Mouse (Mus musculus) hindbrain, embryonic 11.5 days (tissue): ENCODE measurements around the gene Lst1. TPM values are rescaled to one million over a fixed set of nuclear protein-coding genes. Genes with fewer than 3 reads are reported as not detected.

Source experiments
- ATAC-seq: fragments of 200-750 bp; cut with Nextera tagmentation; 2 replicates; pipeline ENCODE4 v1.8.0; 2017; ENCODE audit warnings: mild to moderate bottlenecking, moderate TSS enrichment, moderate library complexity; ENCODE audit not compliant: low FRiP score
- DNase-seq: peaks from one replicate; pipeline ENCODE4 v3.0.0-alpha.2; 2015; ENCODE audit warnings: low spot score
- H3K27ac ChIP-seq: fragments of 300-500 bp; sonication (generic); 2 replicates; pipeline ENCODE4 v1.5.1; 2014; ENCODE audit warnings: mild to moderate bottlenecking, low read depth, low read length
- H3K27me3 ChIP-seq: fragments of 300-500 bp; sonication (generic); 2 replicates; pipeline ENCODE4 v1.6.1; 2014; ENCODE audit warnings: mild to moderate bottlenecking, low read length, moderate library complexity, mixed read lengths; ENCODE audit not compliant: control insufficient read depth, insufficient read depth
- H3K36me3 ChIP-seq: fragments of 300-500 bp; sonication (generic); 2 replicates; pipeline ENCODE4 v1.6.1; 2014; ENCODE audit warnings: mild to moderate bottlenecking, low read length, moderate library complexity, mixed read lengths; ENCODE audit not compliant: control insufficient read depth, insufficient read depth
- H3K4me1 ChIP-seq: fragments of 300-500 bp; sonication (generic); replicated peaks from 2 replicates; pipeline ENCODE4 v1.6.1; 2014; ENCODE audit warnings: low read length, mixed read lengths; ENCODE audit not compliant: control insufficient read depth, insufficient read depth
- H3K4me2 ChIP-seq: fragments of 300-500 bp; sonication (generic); replicated peaks from 2 replicates; pipeline ENCODE4 v1.6.1; 2014; ENCODE audit warnings: mild to moderate bottlenecking, low read depth, low read length
- H3K4me3 ChIP-seq: fragments of 300-500 bp; sonication (generic); 2 replicates; pipeline ENCODE4 v1.5.1; 2014; ENCODE audit warnings: low read depth, low read length
- H3K9ac ChIP-seq: fragments of 300-500 bp; sonication (generic); 2 replicates; pipeline ENCODE4 v1.6.1; 2014; ENCODE audit warnings: low read depth, low read length
- H3K9me3 ChIP-seq: fragments of 300-500 bp; sonication (generic); 2 replicates; pipeline ENCODE4 v1.6.1; 2016; ENCODE audit warnings: low read length; ENCODE audit not compliant: control insufficient read depth
- WGBS: fragments of 180-500 bp; shearing (Covaris S2); extraction: QIAGEN DNeasy Blood & Tissue Kit; methylation state at CpG from one replicate; pipeline ENCODE4 v1.1.7; 2014; 5-methylcytosine and 5-hydroxymethylcytosine counted together
- polyA plus RNA-seq: library from polyadenylated mRNA; unstranded; fragments of >200 nt; fragmentation: Nextera tagmentation; extraction: Ambion mirVana; gene quantifications from 2 replicates; pipeline ENCODE4 v1.2.1, GENCODE M21; 2014

The Lst1 gene
- polyA plus RNA-seq, 1 experiment from 2014 or later, result 9.8 TPM

GRCm38 (mm10) chr17:35180093-35180492, 8.1 kb downstream of the Lst1 start:
- no peak for ATAC-seq
- DNase-seq, result no peak
- H3K9me3 ChIP-seq, result no peaks in the 10 kb centered on the region
- H3K27ac ChIP-seq, result no peak overlapping the region
- no peaks in the 10 kb centered on the region for H3K4me1 ChIP-seq
- no peak overlapping the region for H3K9ac ChIP-seq
- no peaks in the 10 kb centered on the region for H3K27me3 ChIP-seq
- H3K4me2 ChIP-seq, result no peak overlapping the region
- H3K4me3 ChIP-seq, result no peak overlapping the region
- 81% methylated on average over 5 of the region's 5 CpGs for WGBS
- H3K36me3 ChIP-seq, result no peaks in the 10 kb centered on the region

DNA sequence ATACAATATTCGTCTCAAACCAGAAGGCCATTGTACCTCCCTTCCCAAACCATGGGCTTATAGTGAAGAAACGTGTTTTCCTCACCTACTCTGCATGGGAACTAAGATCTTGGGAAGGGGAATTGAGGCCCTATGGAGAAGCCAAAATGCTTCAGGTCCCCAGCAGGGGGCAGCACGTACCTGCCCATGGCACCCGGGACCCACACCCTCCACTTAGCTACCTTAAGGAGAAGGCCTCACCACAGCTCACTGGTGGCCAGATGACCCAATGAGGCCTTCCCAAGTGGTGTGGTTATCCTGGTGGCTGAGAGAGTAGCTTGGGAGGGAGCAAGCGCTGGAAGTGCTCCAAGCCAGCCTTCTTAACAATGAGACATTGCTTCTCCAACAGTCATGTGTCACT, 9.7 kb downstream of the Lst1 start:
- H3K4me1 ChIP-seq, result no peaks in the 10 kb centered on the region
- no peaks in the 10 kb centered on the region for H3K9me3 ChIP-seq
- no peak overlapping the region for H3K4me3 ChIP-seq
- no peak overlapping the region for H3K9ac ChIP-seq
- no peaks in the 10 kb centered on the region for H3K36me3 ChIP-seq
- no peak overlapping the region for H3K4me2 ChIP-seq
- WGBS, result 17% methylated on average over 5 of the region's 5 CpGs
- ATAC-seq, result no peak
- peak; percentile 84 for DNase-seq
- H3K27ac ChIP-seq, result no peak overlapping the region
- no peaks in the 10 kb centered on the region for H3K27me3 ChIP-seq

GRCm38 (mm10) chr17:35175968-35176367, 12.3 kb downstream of the Lst1 start, which contains the start of gene Aif1:
Aif1 (minus strand) TSS chr17:35176068.
- 42% methylated on average over 2 of the region's 2 CpGs for whole genome bisulfite sequencing
- no peak for DNase-seq

DNA sequence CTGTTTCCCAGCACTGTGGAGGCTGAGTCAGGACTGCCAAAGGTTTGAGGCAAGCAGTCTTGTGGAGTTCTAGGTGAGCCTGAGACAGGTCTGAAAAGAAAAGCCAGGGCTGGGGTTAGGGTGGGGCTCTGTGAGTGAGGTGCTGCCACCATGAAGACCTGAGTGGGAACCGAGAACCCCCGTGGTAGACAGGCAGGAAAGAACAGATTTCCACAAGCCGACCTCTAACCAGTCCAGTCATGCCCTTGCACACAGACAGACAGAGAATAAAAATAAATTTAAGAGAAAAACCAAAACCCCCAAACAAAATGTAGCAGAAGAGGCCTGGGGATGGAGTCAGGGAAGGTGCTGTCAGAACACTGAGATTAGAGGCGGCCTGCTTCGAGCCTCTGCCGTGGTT, 12.9 kb downstream of the Lst1 start:
- no peaks in the 10 kb centered on the region for H3K4me1 ChIP-seq
- no peaks in the 10 kb centered on the region for H3K36me3 ChIP-seq
- H3K27me3 ChIP-seq, result no peaks in the 10 kb centered on the region
- DNase-seq (no peak), ATAC-seq (no peak)
- H3K27ac ChIP-seq, result no peak overlapping the region
- WGBS, result 72% methylated on average over 6 of the region's 6 CpGs
- H3K9ac ChIP-seq, result no peak overlapping the region
- H3K4me3 ChIP-seq, result no peak overlapping the region
- no peak overlapping the region for H3K4me2 ChIP-seq
- no peaks in the 10 kb centered on the region for H3K9me3 ChIP-seq

More at GRCm38 (mm10) chr17:35175968-35176367, 12.3 kb downstream of the Lst1 start, which contains the start of gene Aif1:
- H3K36me3 ChIP-seq, result no peaks in the 10 kb centered on the region
- H3K4me2 ChIP-seq, result no peak within 1 kb of the TSS
- ATAC-seq, result no peak
- H3K9ac ChIP-seq, result no peak within 1 kb of the TSS
- no peaks in the 10 kb centered on the region for H3K9me3 ChIP-seq
- H3K27ac ChIP-seq, result no peak within 1 kb of the TSS
- H3K27me3 ChIP-seq, result no peaks in the 10 kb centered on the region
- no peaks in the 10 kb centered on the region for H3K4me1 ChIP-seq
- no peak within 1 kb of the TSS for H3K4me3 ChIP-seq

DNA sequence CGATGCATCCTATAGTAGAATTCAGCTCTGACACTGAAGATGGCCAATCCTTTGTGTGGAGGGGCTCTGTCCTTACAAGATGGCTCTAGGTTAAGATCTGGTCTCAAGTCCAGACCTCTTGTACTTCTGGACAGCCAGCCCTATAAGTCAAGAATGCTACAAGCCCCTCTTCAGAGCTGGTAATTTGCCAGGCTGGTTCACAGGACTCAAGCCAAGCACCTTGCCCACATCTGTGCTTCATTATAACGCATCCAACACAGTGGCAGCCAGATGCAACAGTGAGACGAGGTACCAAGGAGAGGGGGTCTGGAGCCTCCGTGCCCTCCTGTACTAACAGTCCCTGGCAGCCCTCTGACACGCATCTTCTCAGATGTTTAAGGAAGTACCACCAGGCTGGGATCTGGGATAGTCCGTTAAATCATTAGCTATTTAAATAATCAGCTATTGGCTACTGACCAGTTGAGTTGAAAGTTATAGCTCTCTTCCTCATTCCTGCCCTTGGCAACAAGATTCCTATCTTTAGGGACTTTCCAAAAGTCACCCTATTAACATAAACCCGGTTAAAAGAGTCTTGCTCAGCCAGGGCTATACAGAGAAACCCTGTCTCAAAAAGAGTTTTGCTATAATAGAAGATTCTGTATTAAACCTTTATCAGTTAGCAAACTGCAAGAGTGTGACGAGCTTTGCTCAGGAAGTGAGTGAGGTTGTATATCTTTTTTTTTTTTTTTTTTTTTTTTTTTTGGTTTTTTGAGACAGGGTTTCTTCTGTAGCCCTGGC, 13.8 kb downstream of the Lst1 start:
- H3K36me3 ChIP-seq, result no peaks in the 10 kb centered on the region
- ATAC-seq (no peak), DNase-seq (no peak)
- H3K4me3 ChIP-seq, result no peak overlapping the region
- no peak overlapping the region for H3K4me2 ChIP-seq
- no peaks in the 10 kb centered on the region for H3K4me1 ChIP-seq
- WGBS, result 71% methylated on average over 8 of the region's 8 CpGs
- no peaks in the 10 kb centered on the region for H3K27me3 ChIP-seq
- H3K9me3 ChIP-seq, result no peaks in the 10 kb centered on the region
- no peak overlapping the region for H3K9ac ChIP-seq
- H3K27ac ChIP-seq, result no peak overlapping the region

GRCm38 (mm10) chr17:35173329-35173728, 14.9 kb downstream of the Lst1 start:
- H3K4me2 ChIP-seq, result no peak overlapping the region
- no peak overlapping the region for H3K27ac ChIP-seq
- no peaks in the 10 kb centered on the region for H3K9me3 ChIP-seq
- ATAC-seq, result no peak
- no peaks in the 10 kb centered on the region for H3K4me1 ChIP-seq
- no peak overlapping the region for H3K4me3 ChIP-seq
- WGBS, result 69% methylated on average over 3 of the region's 3 CpGs
- H3K36me3 ChIP-seq, result no peaks in the 10 kb centered on the region
- no peak for DNase-seq
- H3K9ac ChIP-seq, result no peak overlapping the region
- no peaks in the 10 kb centered on the region for H3K27me3 ChIP-seq

DNA sequence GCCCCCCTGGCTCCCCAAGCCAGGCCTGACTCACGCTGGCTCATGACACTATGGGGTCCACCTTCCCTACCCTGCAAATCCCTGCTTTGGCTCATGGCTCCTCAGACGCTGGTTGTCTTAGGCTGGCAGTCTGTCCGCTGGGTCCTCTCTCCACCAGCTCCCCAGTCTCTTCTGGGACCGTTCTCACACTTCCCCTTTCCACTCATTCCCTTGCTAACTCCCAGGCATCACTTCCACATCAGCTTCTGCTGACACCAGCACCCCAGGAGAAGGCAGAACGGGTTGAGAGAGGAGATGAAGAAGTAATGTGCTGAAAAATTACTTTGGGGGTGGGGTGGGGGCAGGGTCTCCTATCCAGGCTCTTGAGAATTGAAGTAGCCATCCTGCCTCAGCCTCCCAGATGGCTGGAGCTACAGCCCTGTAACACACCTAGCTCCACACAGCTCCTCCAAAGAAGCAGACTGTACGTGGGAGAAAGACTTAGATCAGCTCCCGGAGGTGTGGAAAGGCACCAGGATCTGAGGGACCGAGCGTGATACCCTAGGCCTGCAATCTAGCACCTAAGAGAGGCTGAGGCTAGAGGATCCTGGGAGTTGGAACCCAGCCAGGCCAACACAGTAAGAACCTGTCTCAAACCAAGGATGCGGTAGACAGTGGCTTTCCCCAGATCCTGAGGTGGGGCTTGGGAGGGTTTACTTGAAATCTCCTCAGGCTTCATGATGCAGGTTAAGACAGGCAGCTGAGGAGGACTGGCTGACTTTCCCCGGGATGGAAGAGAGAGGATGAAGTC, 15.6 kb downstream of the Lst1 start:
- Histone ChIP-seq H3K4me1 (no peaks in the 10 kb centered on the region), H3K9ac (no peak overlapping the region), H3K4me3 (no peak overlapping the region), H3K27me3 (no peaks in the 10 kb centered on the region), H3K9me3 (no peaks in the 10 kb centered on the region), H3K36me3 (no peaks in the 10 kb centered on the region), H3K4me2 (no peak overlapping the region), H3K27ac (no peak overlapping the region)
- no peak for ATAC-seq
- no peak for DNase-seq
- WGBS, result 69% methylated on average over 11 of the region's 11 CpGs

DNA sequence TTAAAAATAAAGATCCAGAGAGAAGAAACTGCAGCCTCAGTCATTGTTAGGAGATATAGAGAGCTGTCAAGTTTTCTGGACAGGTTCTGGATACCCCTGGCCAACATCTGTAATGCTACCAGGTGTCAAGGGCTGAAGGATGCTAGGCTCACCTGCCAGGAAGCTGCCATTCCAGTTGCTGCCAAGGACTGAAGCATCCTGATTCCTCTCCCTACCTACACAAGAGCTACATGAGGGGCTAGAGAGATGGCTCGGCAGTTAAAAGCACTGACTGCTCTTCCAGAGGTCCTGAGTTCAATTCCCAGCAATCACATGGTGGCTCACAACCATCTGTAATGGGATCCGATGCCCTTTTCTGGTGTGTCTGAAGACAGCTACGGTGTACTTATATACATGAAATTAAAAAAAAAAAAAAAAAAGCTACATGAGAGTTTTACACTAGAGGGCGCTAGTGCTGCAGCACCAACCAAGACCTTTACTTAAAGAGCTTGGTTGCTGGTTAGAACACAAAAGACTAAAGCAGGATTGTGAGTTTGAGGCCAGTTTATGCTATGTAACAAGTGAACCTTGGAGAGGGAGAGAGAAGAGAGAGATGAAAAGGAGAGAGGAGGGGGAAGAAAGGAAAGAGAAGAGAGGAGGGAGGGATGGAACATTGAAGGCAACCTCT, 19.6 kb downstream of the Lst1 start:
- no peak overlapping the region for H3K27ac ChIP-seq
- ATAC-seq, result no peak
- H3K27me3 ChIP-seq, result no peaks in the 10 kb centered on the region
- H3K9me3 ChIP-seq, result no peaks in the 10 kb centered on the region
- no peaks in the 10 kb centered on the region for H3K36me3 ChIP-seq
- no peak overlapping the region for H3K4me3 ChIP-seq
- H3K4me1 ChIP-seq, result no peaks in the 10 kb centered on the region
- WGBS, result 20% methylated on average over 4 of the region's 4 CpGs
- peak overlapping the region; percentile 8; the same call in 1 of the 2 replicates for H3K9ac ChIP-seq
- H3K4me2 ChIP-seq, result no peak overlapping the region
- peak; percentile 75 for DNase-seq
